Mouse (Mus musculus): Measurements from ENCODE around the gene Gm15107. TPM values are rescaled to one million over a fixed set of nuclear protein-coding genes. Genes with fewer than 3 reads are reported as not detected.
"Not testable (repeated sequence)": the region's sequence is repeated elsewhere in the genome, so short reads cannot be mapped to it uniquely, and the experiment has no call there.

Gm15107 gene
- total RNA-seq (2021), result not detected

DNA sequence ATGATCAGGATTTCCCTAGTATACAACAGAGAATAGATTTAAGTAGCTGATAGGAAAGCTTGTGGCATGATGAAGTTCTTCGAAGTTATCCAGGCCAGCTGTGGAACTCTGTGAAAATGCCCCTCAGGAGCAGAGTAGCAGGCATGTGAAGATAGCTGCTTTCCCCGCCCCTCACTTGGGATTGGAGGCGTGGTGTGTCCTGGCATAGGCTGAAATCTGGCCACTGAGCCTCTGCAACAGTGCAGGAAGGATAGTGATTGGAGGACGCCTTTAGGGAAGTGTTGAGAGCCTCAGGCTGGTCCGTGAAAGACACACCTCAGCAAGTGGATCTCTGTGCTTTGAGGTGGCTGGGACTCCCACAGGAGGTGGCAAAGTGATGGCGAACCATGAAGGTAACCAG lies at the start of gene Gm15107:
Gene Gm15107 (plus strand): TSS at position 301 of the 400 bp plus-strand sequence.
- DNase-seq, result not testable (repeated sequence)

Other genes with a start within 250 kb of the Gm15107 start
- gene Gm15080, start 187.7 kb upstream of the Gm15107 start, total RNA-seq (2021), result not detected